Mouse (Mus musculus) small intestine, adult 2 months (tissue): Measurements from ENCODE around the gene Icam1. TPM values are rescaled to one million over a fixed set of nuclear protein-coding genes. Genes with fewer than 3 reads are reported as not detected.
"Not testable (repeated sequence)": the region's sequence is repeated elsewhere in the genome, so short reads cannot be mapped to it uniquely, and the experiment has no call there.

Experiments used
- H3K27ac ChIP-seq: fragments of 200-500 bp; 2 replicates; pipeline ENCODE4 v1.5.1; 2012; ENCODE audit warnings: low read depth, low read length, control low read depth, inconsistent platforms; ENCODE audit not compliant: insufficient read depth
- H3K27me3 ChIP-seq: fragments of 200-500 bp; 2 replicates; pipeline ENCODE4 v1.6.1; 2012; ENCODE audit warnings: mild to moderate bottlenecking, moderate library complexity, low read length, inconsistent platforms; ENCODE audit not compliant: control insufficient read depth, insufficient read depth
- H3K36me3 ChIP-seq: fragments of 200-500 bp; 2 replicates; pipeline ENCODE4 v1.6.1; 2012; ENCODE audit warnings: mild to moderate bottlenecking, low read length, control low read depth, inconsistent platforms; ENCODE audit not compliant: control insufficient read depth, insufficient read depth
- H3K4me1 ChIP-seq: fragments of 200-500 bp; 2 replicates; pipeline ENCODE4 v1.6.1; 2012; ENCODE audit warnings: low read length, inconsistent platforms, mixed read lengths; ENCODE audit not compliant: control insufficient read depth, insufficient read depth, insufficient read length
- H3K4me3 ChIP-seq: fragments of 200-500 bp; 2 replicates; pipeline ENCODE4 v1.5.1; 2012; ENCODE audit warnings: low read depth, mild to moderate bottlenecking, control low read depth, inconsistent platforms, low read length, moderate library complexity
- CTCF ChIP-seq: fragments of 200-500 bp; IDR thresholded peaks from 2 replicates; pipeline ENCODE4 v1.5.1; 2012; ENCODE audit warnings: low read depth, mild to moderate bottlenecking, control low read depth, inconsistent platforms, low read length, moderate library complexity, mixed read lengths; ENCODE audit not compliant: insufficient replicate concordance, insufficient read length; ENCODE audit errors: extremely low read depth
- POLR2A ChIP-seq: fragments of 200-500 bp; IDR thresholded peaks from 2 replicates; pipeline ENCODE4 v1.6.1; 2012; ENCODE audit warnings: low read depth, mild to moderate bottlenecking, control low read depth, inconsistent platforms, low read length, moderate library complexity
- WGBS: fragments of 180-500 bp; shearing (Covaris S2); methylation state at CpG from one replicate; pipeline ENCODE4 v1.1.7; 2018; 5-methylcytosine and 5-hydroxymethylcytosine counted together
- polyA plus RNA-seq: library from polyadenylated mRNA; depleted of rRNA; stranded (reverse); fragments of >200 nt; gene quantifications from 2 replicates; pipeline ENCODE4 v1.2.3, GENCODE M21; 2012

Gene Icam1
- polyA plus RNA-seq, 1 experiment: 9.4 TPM

DNA sequence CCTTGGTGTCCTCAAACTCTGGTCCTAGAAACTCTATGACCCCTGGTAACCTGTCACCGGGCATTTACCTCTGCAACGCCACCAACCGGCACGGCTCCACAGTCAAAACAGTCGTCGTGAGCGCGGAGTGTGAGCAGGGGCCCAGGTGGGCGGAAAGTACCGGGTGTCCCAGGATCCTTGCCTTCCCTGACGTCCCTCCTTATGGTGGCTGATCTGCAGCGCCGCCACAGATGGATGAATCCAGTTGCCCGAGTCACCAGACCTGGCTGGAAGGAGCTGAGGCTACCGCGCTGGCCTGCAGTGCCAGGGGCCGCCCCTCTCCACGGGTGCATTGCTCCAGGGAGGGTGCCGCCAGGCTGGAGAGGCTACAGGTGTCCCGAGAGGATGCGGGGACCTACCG lies 20.9 kb downstream of the Icam1 start:
- Histone ChIP-seq H3K4me1 (peaks cover 13% of the 10 kb centered on the region), H3K27ac (no peak overlapping the region), H3K27me3 (peaks cover 49% of the 10 kb centered on the region), H3K36me3 (no peaks in the 10 kb centered on the region), H3K4me3 (no peak overlapping the region)
- TF ChIP-seq POLR2A (no peak), CTCF (no peak)
- WGBS: 6% methylated on average over 22 of the region's 22 CpGs

DNA sequence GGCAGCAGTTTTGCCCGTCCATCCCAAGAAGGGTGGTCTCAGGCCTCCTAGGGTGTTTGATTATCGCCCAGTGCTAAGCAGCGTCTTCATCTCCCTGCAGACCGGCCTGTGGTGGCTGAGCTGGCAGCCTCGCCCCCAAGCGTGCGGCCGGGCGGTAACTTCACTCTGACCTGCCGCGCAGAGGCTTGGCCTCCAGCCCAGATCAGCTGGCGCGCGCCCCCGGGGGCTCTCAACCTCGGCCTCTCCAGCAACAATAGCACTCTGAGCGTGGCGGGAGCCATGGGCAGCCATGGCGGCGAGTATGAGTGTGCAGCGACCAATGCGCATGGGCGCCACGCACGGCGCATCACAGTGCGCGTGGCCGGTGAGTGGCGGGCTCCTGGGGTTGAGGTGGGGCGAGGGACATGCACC lies 21.7 kb downstream of the Icam1 start:
- Histone ChIP-seq H3K27me3 (peaks cover 43% of the 10 kb centered on the region), H3K4me3 (peak overlapping the region; percentile 20; the same call in 1 of the 2 replicates)

DNA sequence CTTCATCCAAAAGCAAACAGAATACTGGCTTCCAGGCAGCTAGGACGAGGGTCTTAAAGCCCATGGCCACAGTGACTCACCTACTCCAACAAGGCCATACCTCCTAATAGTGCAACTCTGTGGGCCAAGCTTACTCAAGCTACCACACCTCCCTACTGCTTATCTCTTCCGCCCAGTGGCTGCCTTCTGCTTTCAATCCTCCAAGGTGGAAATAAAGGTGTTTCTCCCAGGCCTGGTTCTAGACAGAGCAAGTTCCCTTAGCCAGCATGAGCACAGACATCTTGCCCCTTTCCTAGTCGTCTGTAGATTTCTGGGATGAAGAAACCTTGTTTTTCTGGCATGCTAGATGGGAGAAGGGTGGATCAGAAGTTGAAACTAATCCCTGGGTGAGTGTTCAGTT lies 24.0 kb downstream of the Icam1 start:
- TF ChIP-seq POLR2A: no peak
- TF ChIP-seq CTCF: no peak
- no peak overlapping the region for H3K4me3 ChIP-seq
- WGBS: 81% methylated on average over 3 of the region's 3 CpGs
- no peaks in the 10 kb centered on the region for H3K4me1 ChIP-seq
- H3K27ac ChIP-seq: no peak overlapping the region
- H3K27me3 ChIP-seq: peaks cover 33% of the 10 kb centered on the region
- H3K36me3 ChIP-seq: no peaks in the 10 kb centered on the region

More for the DNA sequence above, 21.7 kb downstream of the Icam1 start:
- H3K4me1 ChIP-seq: peaks cover 9% of the 10 kb centered on the region
- no peaks in the 10 kb centered on the region for H3K36me3 ChIP-seq
- TF ChIP-seq POLR2A (no peak), CTCF (no peak)
- WGBS: 3% methylated on average over 31 of the region's 31 CpGs
- no peak overlapping the region for H3K27ac ChIP-seq

DNA sequence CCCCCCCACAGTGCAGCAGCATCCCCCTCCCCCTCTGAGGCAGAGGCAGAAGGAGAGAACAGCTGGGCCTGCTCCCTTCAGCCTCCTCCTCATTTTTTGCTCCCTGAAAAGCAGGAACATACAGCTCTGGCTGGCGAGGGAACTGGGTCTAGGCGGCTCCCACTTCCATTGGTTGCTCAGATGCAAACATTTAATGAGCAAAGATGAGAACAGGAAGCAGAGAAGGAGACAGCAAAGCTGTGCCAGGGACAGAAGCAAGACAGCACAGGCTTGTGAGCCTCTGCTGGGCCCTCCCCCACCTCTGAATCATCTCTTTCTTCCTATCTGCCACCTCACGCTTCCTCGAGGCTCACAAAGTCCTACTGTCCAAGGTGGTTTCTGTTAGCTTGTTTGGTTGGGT lies 25.5 kb downstream of the Icam1 start:
- Histone ChIP-seq H3K27ac (no peak overlapping the region), H3K27me3 (peaks cover 17% of the 10 kb centered on the region), H3K4me1 (no peaks in the 10 kb centered on the region), H3K36me3 (no peaks in the 10 kb centered on the region), H3K4me3 (no peak overlapping the region)
- TF ChIP-seq CTCF: no peak
- TF ChIP-seq POLR2A: no peak
- WGBS: 39% methylated on average over 4 of the region's 4 CpGs

DNA sequence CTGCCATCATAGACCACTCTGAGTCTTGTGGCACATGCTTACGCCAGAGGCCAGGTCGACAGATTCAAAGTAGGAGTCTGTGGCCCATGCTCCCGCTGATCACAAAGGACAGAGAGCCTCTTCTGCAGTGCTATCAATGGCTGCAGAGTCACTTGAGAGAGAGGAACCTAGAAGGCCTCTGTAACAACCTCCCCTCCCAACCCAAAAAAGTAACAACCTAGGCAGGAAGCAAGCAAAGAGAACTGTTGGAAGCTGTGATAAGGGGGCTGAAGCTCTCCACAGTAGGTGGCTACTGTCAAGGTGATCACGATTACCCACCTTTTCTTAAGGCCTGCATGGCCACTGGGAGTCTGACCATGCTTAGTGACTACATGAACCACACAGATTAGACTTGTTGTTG lies 27.8 kb downstream of the Icam1 start:
- no peak overlapping the region for H3K4me3 ChIP-seq
- H3K36me3 ChIP-seq: no peaks in the 10 kb centered on the region
- no peaks in the 10 kb centered on the region for H3K4me1 ChIP-seq
- TF ChIP-seq CTCF (no peak), POLR2A (no peak)
- peaks cover 1% of the 10 kb centered on the region; the same call in 1 of the 2 replicates for H3K27me3 ChIP-seq
- H3K27ac ChIP-seq: no peak overlapping the region
- 87% methylated on average over 4 of the region's 4 CpGs for WGBS

DNA sequence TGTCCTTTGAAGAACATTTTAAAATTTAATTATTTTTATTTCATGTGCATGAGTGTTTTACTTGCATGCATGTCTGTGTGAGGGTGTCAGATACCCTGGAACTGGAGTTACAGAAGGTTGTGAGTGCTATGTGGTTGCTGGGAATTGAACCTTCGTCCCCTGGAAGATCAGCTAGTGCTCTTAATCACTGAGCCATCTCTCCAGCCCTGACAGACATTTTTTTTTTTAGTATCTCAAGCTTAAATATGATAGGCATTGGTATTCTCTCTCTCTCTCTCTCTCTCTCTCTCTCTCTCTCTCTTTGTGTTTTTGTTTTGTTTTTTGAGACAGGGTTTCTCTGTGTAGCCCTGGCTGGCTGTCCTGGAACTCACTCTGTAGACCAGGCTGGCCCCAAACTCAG lies 29.0 kb downstream of the Icam1 start:
- not testable (repeated sequence) for H3K36me3 ChIP-seq, H3K27ac ChIP-seq, H3K4me3 ChIP-seq, H3K27me3 ChIP-seq, H3K4me1 ChIP-seq
- WGBS: 46% methylated on average over 1 of the region's 1 CpGs

DNA sequence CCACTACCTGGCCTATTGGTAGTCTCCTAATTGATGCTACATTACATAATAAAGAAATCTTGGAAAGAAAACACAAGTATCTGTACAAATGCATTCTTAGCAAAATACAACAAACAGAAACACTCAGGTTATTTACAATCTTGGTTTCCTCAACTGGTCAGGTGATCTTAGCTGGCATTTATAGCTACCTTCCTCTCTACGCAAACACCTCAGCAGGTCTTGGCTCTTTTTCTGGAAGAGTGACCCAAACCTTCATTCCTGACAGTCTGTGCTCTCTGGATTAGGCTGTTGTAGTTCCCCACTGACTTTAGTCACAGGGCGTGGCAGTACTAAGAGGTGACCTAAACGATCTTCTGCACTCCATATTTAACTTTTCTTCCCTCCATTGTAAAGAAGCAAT lies 29.4 kb downstream of the Icam1 start:
- Histone ChIP-seq H3K27ac (no peak overlapping the region), H3K36me3 (no peaks in the 10 kb centered on the region), H3K27me3 (no peaks in the 10 kb centered on the region), H3K4me3 (no peak overlapping the region), H3K4me1 (no peaks in the 10 kb centered on the region)
- 53% methylated on average over 3 of the region's 3 CpGs for WGBS
- TF ChIP-seq CTCF (no peak), POLR2A (no peak)

DNA sequence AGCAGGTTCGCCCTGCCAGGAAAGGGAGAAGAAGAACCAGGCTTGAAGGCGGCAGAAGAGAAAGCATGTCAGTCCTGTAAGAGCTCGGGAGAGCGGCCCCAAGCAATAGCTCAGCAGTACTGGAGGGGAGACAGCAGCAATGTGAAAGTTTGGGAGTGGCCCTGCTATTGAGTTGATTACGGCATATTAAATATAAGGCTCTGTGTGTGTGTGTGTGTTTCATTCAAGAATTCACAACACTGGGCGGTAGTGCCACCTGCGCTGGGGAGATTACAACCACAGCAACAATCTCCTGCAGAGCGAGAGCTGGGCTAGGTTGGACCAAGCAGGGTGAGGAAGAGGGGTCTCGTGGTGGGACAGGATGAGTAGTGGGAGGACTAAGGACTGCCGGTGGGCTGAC lies 35.8 kb downstream of the Icam1 start:
- 65% methylated on average over 10 of the region's 10 CpGs for WGBS

More for the DNA sequence above, 35.8 kb downstream of the Icam1 start:
- Histone ChIP-seq H3K36me3 (no peaks in the 10 kb centered on the region), H3K4me3 (no peak overlapping the region), H3K27me3 (no peaks in the 10 kb centered on the region), H3K4me1 (no peaks in the 10 kb centered on the region), H3K27ac (no peak overlapping the region)
- no peak for TF ChIP-seq POLR2A
- TF ChIP-seq CTCF: no peak
